Mouse (Mus musculus) gastrocnemius, postnatal 25 days (tissue): ENCODE data around the gene Cd209b. TPM values are rescaled to one million over a fixed set of nuclear protein-coding genes. Genes with fewer than 3 reads are reported as not detected.

Experiments
- DNase-seq: peaks from one replicate; pipeline ENCODE4 v3.0.0; 2022
- long read RNA-seq, 2 experiments: library from polyadenylated mRNA; stranded (forward); transcript quantifications; one replicate each; pipeline ENCODE4 v2.0.0; 2021
- total RNA-seq, 2 experiments: library from RNA; stranded (reverse); gene quantifications; 1 replicate in 1 of 2; 2 replicates in 1 of 2; pipeline ENCODE4 v1.2.3; 2021

Cd209b gene
- 1 to 10 TPM; 1.5 to 3.7 TPM for total RNA-seq
- long read RNA-seq, experiment 1, partial matches to known transcripts, result 0 of 2 reads
- long read RNA-seq, experiment 1, other reads (novel, unspliced or antisense), result 0 of 2 reads
- long read RNA-seq, experiment 2, partial matches to known transcripts, result 1 of 6 reads
- long read RNA-seq, experiment 2, other reads (novel, unspliced or antisense), result 1 of 6 reads

DNA sequence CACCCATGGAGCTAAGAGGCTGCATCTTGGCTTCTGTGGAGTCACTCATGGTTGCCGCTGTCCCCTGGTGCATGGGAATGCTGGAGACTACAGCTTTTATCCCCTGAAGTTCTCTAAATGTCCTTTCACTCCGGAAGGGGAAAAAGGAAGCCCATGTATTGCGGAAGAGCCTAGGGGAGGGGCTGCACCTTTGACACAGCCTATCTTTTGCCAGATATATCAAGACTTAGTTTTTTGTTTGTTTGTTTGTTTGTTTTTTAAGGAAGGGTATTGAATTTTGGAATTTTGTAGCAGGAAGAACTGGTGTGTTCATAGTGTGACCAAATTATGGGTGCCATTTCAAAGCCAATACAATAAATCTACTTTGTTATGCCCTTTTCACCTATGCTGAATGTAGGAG, at the start of gene Cd209b:
Gene Cd209b, minus strand, starts transcription at position 101 of the 400 bp plus-strand sequence.
- DNase-seq, result no peak

DNA sequence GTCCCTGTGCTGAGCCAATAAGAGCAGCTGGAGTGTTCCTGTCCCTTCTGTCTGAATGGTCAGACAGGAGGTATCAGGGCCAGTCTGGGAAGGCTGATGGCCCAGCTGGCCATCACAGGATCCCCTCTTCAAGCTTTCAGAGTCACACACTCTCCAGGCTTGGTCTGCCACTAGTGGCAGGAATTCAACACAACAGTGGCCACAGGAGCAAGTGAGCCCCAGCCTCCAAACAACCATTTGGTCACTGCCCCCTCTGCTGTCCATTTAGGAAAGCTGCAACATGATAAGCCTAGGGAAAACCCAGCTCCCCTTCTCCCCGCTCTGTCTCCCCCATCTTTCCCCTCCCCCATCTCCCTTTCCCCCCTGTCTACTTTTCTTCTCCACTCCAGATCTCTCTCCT, 29.4 kb upstream of the Cd209b start:
- DNase-seq, result no peak

DNA sequence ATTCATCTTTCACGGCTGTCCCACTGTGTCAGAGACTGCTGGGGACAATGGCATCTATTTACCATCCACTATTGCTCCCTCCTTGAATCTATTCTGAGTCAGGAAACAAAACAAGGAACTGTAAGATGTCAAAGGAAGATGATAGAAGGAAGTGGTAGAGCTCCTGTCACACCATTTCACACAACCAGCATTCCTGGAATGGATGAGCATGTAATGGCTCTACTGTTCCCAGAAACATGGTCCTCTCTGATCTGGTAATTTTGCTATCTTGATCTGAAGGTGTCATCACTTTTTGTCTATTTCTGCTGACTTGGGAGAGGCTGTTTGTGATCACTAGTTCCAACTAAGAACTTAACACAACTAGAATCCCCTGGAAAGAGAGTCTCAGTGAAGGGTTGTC, 28.0 kb upstream of the Cd209b start, which contains the start of gene Cd209c:
Gene Cd209c, minus strand, starts transcription at position 101 of the 400 bp plus-strand sequence.
- no peak for DNase-seq

DNA sequence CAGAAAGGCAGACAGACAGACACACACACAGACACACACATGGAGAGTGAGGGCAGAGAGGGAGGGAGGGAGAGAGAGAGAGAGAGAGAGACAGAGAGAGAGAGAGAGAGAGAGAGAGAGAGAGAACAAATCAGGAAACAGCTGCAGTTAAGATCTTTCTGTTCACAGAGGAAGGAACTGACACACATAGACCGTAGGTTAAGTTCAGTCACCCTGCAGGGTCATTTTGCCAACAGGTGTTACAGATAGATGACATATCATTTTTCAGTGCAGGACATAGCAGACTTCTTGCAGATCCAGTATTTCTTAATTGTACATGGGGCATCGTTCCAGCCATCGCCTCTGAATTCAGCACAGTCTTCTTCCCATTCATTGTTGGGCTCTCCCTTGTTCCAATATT, 13.4 kb upstream of the Cd209b start:
- no peak for DNase-seq

DNA sequence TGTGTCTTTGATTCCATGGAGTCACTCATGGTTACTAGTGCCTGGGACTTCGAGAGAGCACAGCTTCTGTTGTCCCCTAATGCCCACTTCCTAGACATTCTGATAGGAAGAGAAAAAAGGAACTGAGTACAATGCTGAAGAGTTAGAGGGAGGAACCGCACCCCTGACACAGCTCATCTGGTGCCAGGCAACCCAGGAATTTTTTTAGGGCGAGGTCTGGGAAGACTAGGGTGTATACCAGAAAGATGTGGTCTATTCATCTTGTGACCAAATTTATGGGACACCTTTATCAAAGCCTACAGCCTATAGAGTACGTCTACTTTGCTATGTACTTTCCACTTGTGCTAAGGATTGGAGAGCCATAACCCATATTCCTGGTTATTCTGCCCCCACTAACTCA, 48.2 kb downstream of the Cd209b start, which contains the start of gene Cd209d:
Gene Cd209d, minus strand, starts transcription at position 101 of the 400 bp plus-strand sequence.
- no peak for DNase-seq

DNA sequence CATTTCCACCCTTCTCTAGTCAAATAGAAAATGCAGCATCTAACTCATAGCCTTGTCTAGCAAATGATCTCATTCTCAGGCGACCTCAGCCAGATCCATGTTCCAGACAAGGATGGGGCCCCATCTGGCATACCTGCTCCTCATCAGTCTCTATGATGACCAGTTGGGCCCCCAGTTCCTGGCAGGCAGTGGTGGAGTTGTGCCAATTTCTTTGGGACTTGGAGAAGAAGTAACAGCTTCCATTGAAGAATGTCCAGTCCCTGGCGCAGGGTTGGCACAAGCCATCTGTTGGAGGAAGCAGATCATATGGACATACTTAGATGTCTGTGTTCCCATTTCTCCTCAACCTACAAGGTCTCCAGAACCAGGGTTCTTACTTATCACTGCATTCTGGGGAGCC, 50.5 kb downstream of the Cd209b start:
- DNase-seq, result no peak

Other genes starting within 250 kb of the Cd209b start
- under 1 TPM; 0.23 to 0.27 TPM for gene Fcer2a, start 232.7 kb downstream of the Cd209b start, total RNA-seq
- not detected for gene Clec4g, start 206.2 kb downstream of the Cd209b start, total RNA-seq
- gene Cd209a, start 177.9 kb downstream of the Cd209b start, total RNA-seq, result not detected
- not detected for gene Cd209e, start 72.5 kb downstream of the Cd209b start, total RNA-seq
- gene Cd209d, start 48.3 kb downstream of the Cd209b start, total RNA-seq, result 1 to 10 TPM in 1 of 2 experiments, under 1 TPM in 1; 0.41 to 2.1 TPM
- gene Cd209c, start 27.9 kb upstream of the Cd209b start, total RNA-seq, result under 1 TPM in 1 of 2 experiments, not detected in 1; 0.27 TPM
- 1 to 10 TPM; 1.1 to 3.6 TPM for gene Cd209f, start 179.0 kb upstream of the Cd209b start, total RNA-seq
- gene Cd209g, start 207.3 kb upstream of the Cd209b start, total RNA-seq, result 1 to 10 TPM in 1 of 2 experiments, under 1 TPM in 1; 0.26 to 1.3 TPM
- gene Evi5l, start 239.7 kb upstream of the Cd209b start, total RNA-seq, result 10 to 100 TPM; 14.7 to 15.5 TPM